Mouse (Mus musculus) small intestine, adult 2 months (tissue): Measurements from ENCODE around the gene Usp25. TPM values are rescaled to one million over a fixed set of nuclear protein-coding genes. Genes with fewer than 3 reads are reported as not detected.

Source experiments
- H3K27ac ChIP-seq: fragments of 200-500 bp; 2 replicates; pipeline ENCODE4 v1.5.1; 2012; ENCODE audit warnings: low read depth, low read length, control low read depth, inconsistent platforms; ENCODE audit not compliant: insufficient read depth
- H3K27me3 ChIP-seq: fragments of 200-500 bp; 2 replicates; pipeline ENCODE4 v1.6.1; 2012; ENCODE audit warnings: mild to moderate bottlenecking, moderate library complexity, low read length, inconsistent platforms; ENCODE audit not compliant: control insufficient read depth, insufficient read depth
- H3K36me3 ChIP-seq: fragments of 200-500 bp; 2 replicates; pipeline ENCODE4 v1.6.1; 2012; ENCODE audit warnings: mild to moderate bottlenecking, low read length, control low read depth, inconsistent platforms; ENCODE audit not compliant: control insufficient read depth, insufficient read depth
- H3K4me1 ChIP-seq: fragments of 200-500 bp; 2 replicates; pipeline ENCODE4 v1.6.1; 2012; ENCODE audit warnings: low read length, inconsistent platforms, mixed read lengths; ENCODE audit not compliant: control insufficient read depth, insufficient read depth, insufficient read length
- H3K4me3 ChIP-seq: fragments of 200-500 bp; 2 replicates; pipeline ENCODE4 v1.5.1; 2012; ENCODE audit warnings: low read depth, mild to moderate bottlenecking, control low read depth, inconsistent platforms, low read length, moderate library complexity
- CTCF ChIP-seq: fragments of 200-500 bp; IDR thresholded peaks from 2 replicates; pipeline ENCODE4 v1.5.1; 2012; ENCODE audit warnings: low read depth, mild to moderate bottlenecking, control low read depth, inconsistent platforms, low read length, moderate library complexity, mixed read lengths; ENCODE audit not compliant: insufficient replicate concordance, insufficient read length; ENCODE audit errors: extremely low read depth
- POLR2A ChIP-seq: fragments of 200-500 bp; IDR thresholded peaks from 2 replicates; pipeline ENCODE4 v1.6.1; 2012; ENCODE audit warnings: low read depth, mild to moderate bottlenecking, control low read depth, inconsistent platforms, low read length, moderate library complexity
- WGBS: fragments of 180-500 bp; shearing (Covaris S2); methylation state at CpG from one replicate; pipeline ENCODE4 v1.1.7; 2018; 5-methylcytosine and 5-hydroxymethylcytosine counted together
- polyA plus RNA-seq: library from polyadenylated mRNA; depleted of rRNA; stranded (reverse); fragments of >200 nt; gene quantifications from 2 replicates; pipeline ENCODE4 v1.2.3, GENCODE M21; 2012

Usp25 gene
- polyA plus RNA-seq, 1 experiment = 53.9 TPM

GRCm38 (mm10) chr16:77009173-77009572 is 4.3 kb upstream of the Usp25 start:
- WGBS = 56% methylated on average over 5 of the region's 5 CpGs
- no peaks in the 10 kb centered on the region for H3K27me3 ChIP-seq
- no peak overlapping the region for H3K27ac ChIP-seq
- no peak for TF ChIP-seq CTCF
- TF ChIP-seq POLR2A = no peak
- no peak overlapping the region for H3K4me3 ChIP-seq
- H3K4me1 ChIP-seq = no peaks in the 10 kb centered on the region
- H3K36me3 ChIP-seq = no peaks in the 10 kb centered on the region

- no peaks in the 10 kb centered on the region for H3K27me3 ChIP-seq
- under 1% methylated on average over 17 of the region's 17 CpGs for WGBS
- no peak for TF ChIP-seq POLR2A
These were observed 1.1 kb downstream of the Usp25 start for GRCm38 (mm10) chr16:77014321-77015211.

GRCm38 (mm10) chr16:77015380-77016346 is 2.2 kb downstream of the Usp25 start:
- Histone ChIP-seq H3K27me3 (no peaks in the 10 kb centered on the region), H3K27ac (no peak overlapping the region; the same call in 1 of the 2 replicates), H3K4me3 (no peak overlapping the region), H3K36me3 (no peaks in the 10 kb centered on the region), H3K4me1 (peaks cover 6% of the 10 kb centered on the region; the same call in 1 of the 2 replicates)
- WGBS = 21% methylated on average over 4 of the region's 4 CpGs
- TF ChIP-seq POLR2A = no peak
- no peak for TF ChIP-seq CTCF

More at GRCm38 (mm10) chr16:77014321-77015211, 1.1 kb downstream of the Usp25 start:
- no peaks in the 10 kb centered on the region for H3K36me3 ChIP-seq
- H3K4me3 ChIP-seq = peak overlapping the region; percentile 96
- peak overlapping the region; percentile 82 for H3K27ac ChIP-seq
- peaks cover 6% of the 10 kb centered on the region; the same call in 1 of the 2 replicates for H3K4me1 ChIP-seq

GRCm38 (mm10) chr16:77017931-77018330 is 4.4 kb downstream of the Usp25 start:
- Histone ChIP-seq H3K4me1 (peaks cover 6% of the 10 kb centered on the region; the same call in 1 of the 2 replicates), H3K36me3 (no peaks in the 10 kb centered on the region), H3K4me3 (no peak overlapping the region), H3K27me3 (no peaks in the 10 kb centered on the region), H3K27ac (no peak overlapping the region)
- WGBS = 81% methylated on average over 7 of the region's 7 CpGs
- TF ChIP-seq CTCF (no peak), POLR2A (no peak)

- WGBS = 75% methylated on average over 3 of the region's 3 CpGs
- Histone ChIP-seq H3K27me3 (no peaks in the 10 kb centered on the region), H3K4me3 (no peak overlapping the region), H3K4me1 (peaks cover 6% of the 10 kb centered on the region; the same call in 1 of the 2 replicates), H3K36me3 (0 out of 2 replicates have a peak, but pooled peaks cover 2% of the 10 kb centered on the region), H3K27ac (no peak overlapping the region)
- TF ChIP-seq CTCF (no peak), POLR2A (no peak)
These were observed 6.7 kb downstream of the Usp25 start for GRCm38 (mm10) chr16:77020190-77020589.

- 0 out of 2 replicates have a peak, but pooled peaks cover 4% of the 10 kb centered on the region for H3K36me3 ChIP-seq
- H3K27me3 ChIP-seq = no peaks in the 10 kb centered on the region
- WGBS = 80% methylated on average over 7 of the region's 7 CpGs
- H3K4me1 ChIP-seq = peaks cover 5% of the 10 kb centered on the region; the same call in 1 of the 2 replicates
- no peak for TF ChIP-seq CTCF
- H3K4me3 ChIP-seq = no peak overlapping the region
- no peak overlapping the region for H3K27ac ChIP-seq
These were observed 10.3 kb downstream of the Usp25 start for GRCm38 (mm10) chr16:77023627-77024379.
